Mouse (Mus musculus): ENCODE measurements around the gene Pparg. TPM values are rescaled to one million over a fixed set of nuclear protein-coding genes. Genes with fewer than 3 reads are reported as not detected.

Gene Pparg
- polyA plus RNA-seq, 1 experiment from 2014 or later: 6.4 TPM

GRCm38 (mm10) chr6:115471956-115472355 lies 111.2 kb downstream of the Pparg start:
- H3K9me3 ChIP-seq (ENCODE audit: low read length): no peaks in the 10 kb centered on the region
- H3K27ac ChIP-seq (ENCODE audit: low read length): no peak overlapping the region
- no peak for ATAC-seq (ENCODE audit: low FRiP score, low TSS enrichment)
- H3K4me1 ChIP-seq (ENCODE audit: insufficient read depth, low read length): 0 out of 2 replicates have a peak, but pooled peaks cover 3% of the 10 kb centered on the region
- H3K4me2 ChIP-seq (replicated peaks; ENCODE audit: low read depth, low read length): no peak overlapping the region
- H3K36me3 ChIP-seq (ENCODE audit: insufficient read depth, low read length): no peaks in the 10 kb centered on the region
- H3K9ac ChIP-seq (replicated peaks; ENCODE audit: low read length): no peak overlapping the region
- H3K27me3 ChIP-seq (ENCODE audit: insufficient read depth, low read length): no peaks in the 10 kb centered on the region
- no peak overlapping the region for H3K4me3 ChIP-seq (ENCODE audit: low read length)

- Histone ChIP-seq H3K36me3 (ENCODE audit: insufficient read depth, low read length) (no peaks in the 10 kb centered on the region), H3K4me1 (ENCODE audit: insufficient read depth, low read length) (peaks cover 27% of the 10 kb centered on the region), H3K27me3 (ENCODE audit: insufficient read depth, low read length) (no peaks in the 10 kb centered on the region), H3K9me3 (ENCODE audit: low read length) (no peaks in the 10 kb centered on the region), H3K9ac (replicated peaks; ENCODE audit: low read length) (no peak overlapping the region), H3K27ac (ENCODE audit: low read length) (peak overlapping the region; percentile 26; the same call in 1 of the 2 replicates), H3K4me2 (replicated peaks; ENCODE audit: low read depth, low read length) (no peak overlapping the region), H3K4me3 (ENCODE audit: low read length) (no peak overlapping the region)
- ATAC-seq (ENCODE audit: low FRiP score, low TSS enrichment): 0 out of 2 replicates have a peak, but pooled peaks have one; percentile 39
- WGBS: 46% methylated on average over 7 of the region's 7 CpGs
Measured at GRCm38 (mm10) chr6:115477081-115477695, 116.4 kb downstream of the Pparg start.

DNA sequence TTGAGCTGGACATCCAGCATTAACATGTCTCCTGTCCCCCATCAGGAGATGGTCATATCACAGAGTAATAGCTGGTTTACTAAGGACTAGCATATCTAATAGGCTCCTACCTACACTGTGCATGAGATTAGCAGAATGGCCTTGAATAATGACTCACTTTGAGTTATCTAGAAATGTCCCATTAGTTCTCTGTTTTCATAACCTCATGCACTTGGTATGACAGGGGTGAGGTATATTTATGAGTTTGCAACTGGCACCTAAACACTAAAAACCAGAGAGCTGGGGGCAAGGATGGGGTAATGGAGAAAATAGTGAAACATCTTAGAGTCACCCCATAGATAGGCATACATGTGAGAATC lies 119.2 kb downstream of the Pparg start:
- no peaks in the 10 kb centered on the region for H3K9me3 ChIP-seq (ENCODE audit: low read length)
- H3K27me3 ChIP-seq (ENCODE audit: insufficient read depth, low read length): no peaks in the 10 kb centered on the region
- H3K4me2 ChIP-seq (replicated peaks; ENCODE audit: low read depth, low read length): no peak overlapping the region
- H3K4me1 ChIP-seq (ENCODE audit: insufficient read depth, low read length): peaks cover 29% of the 10 kb centered on the region
- no peak for ATAC-seq (ENCODE audit: low FRiP score, low TSS enrichment)
- H3K36me3 ChIP-seq (ENCODE audit: insufficient read depth, low read length): no peaks in the 10 kb centered on the region
- peak overlapping the region; percentile 63; the same call in 1 of the 2 replicates for H3K27ac ChIP-seq (ENCODE audit: low read length)
- H3K9ac ChIP-seq (replicated peaks; ENCODE audit: low read length): no peak overlapping the region
- no peak overlapping the region for H3K4me3 ChIP-seq (ENCODE audit: low read length)

GRCm38 (mm10) chr6:115480322-115481017 lies 119.7 kb downstream of the Pparg start:
- Histone ChIP-seq H3K27me3 (ENCODE audit: insufficient read depth, low read length) (no peaks in the 10 kb centered on the region), H3K27ac (ENCODE audit: low read length) (peak overlapping the region; percentile 63; the same call in 1 of the 2 replicates), H3K4me1 (ENCODE audit: insufficient read depth, low read length) (peaks cover 29% of the 10 kb centered on the region), H3K9me3 (ENCODE audit: low read length) (no peaks in the 10 kb centered on the region), H3K4me3 (ENCODE audit: low read length) (no peak overlapping the region), H3K4me2 (replicated peaks; ENCODE audit: low read depth, low read length) (no peak overlapping the region), H3K9ac (replicated peaks; ENCODE audit: low read length) (no peak overlapping the region), H3K36me3 (ENCODE audit: insufficient read depth, low read length) (no peaks in the 10 kb centered on the region)
- ATAC-seq (ENCODE audit: low FRiP score, low TSS enrichment): peak; percentile 39; the same call in 1 of the 2 replicates
- 38% methylated on average over 5 of the region's 5 CpGs for WGBS

- Histone ChIP-seq H3K27me3 (ENCODE audit: insufficient read depth, low read length) (no peaks in the 10 kb centered on the region), H3K4me3 (ENCODE audit: low read length) (no peak overlapping the region), H3K9ac (replicated peaks; ENCODE audit: low read length) (no peak overlapping the region), H3K4me1 (ENCODE audit: insufficient read depth, low read length) (peaks cover 29% of the 10 kb centered on the region), H3K9me3 (ENCODE audit: low read length) (no peaks in the 10 kb centered on the region), H3K4me2 (replicated peaks; ENCODE audit: low read depth, low read length) (no peak overlapping the region), H3K27ac (ENCODE audit: low read length) (peak overlapping the region; percentile 63; the same call in 1 of the 2 replicates), H3K36me3 (ENCODE audit: insufficient read depth, low read length) (no peaks in the 10 kb centered on the region)
- ATAC-seq (ENCODE audit: low FRiP score, low TSS enrichment): 0 out of 2 replicates have a peak, but pooled peaks have one; percentile 35
- WGBS: 20% methylated on average over 1 of the region's 1 CpGs
Measured at GRCm38 (mm10) chr6:115481018-115481354, 120.2 kb downstream of the Pparg start.

DNA sequence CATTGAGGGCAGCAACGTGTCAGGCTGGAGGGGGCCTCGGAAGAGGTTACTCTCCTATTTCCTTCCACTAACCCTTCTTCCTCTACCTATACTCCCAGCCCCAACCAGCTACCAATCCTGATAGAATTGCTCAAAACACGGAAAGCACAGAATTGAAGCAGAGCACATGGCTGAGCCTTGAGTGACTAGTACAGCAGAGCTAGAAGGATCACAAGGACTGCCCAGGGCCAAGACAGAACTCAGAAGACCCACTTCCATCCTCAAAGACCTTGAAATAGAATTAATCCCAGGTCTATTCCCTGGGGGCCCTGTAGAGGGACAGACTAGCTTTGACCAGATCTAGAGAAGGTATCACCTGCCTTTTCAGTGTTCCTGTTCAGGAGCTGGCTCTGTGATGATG lies 120.9 kb downstream of the Pparg start:
- peaks cover 29% of the 10 kb centered on the region for H3K4me1 ChIP-seq (ENCODE audit: insufficient read depth, low read length)
- no peaks in the 10 kb centered on the region for H3K36me3 ChIP-seq (ENCODE audit: insufficient read depth, low read length)
- no peak overlapping the region for H3K4me3 ChIP-seq (ENCODE audit: low read length)
- no peak overlapping the region for H3K27ac ChIP-seq (ENCODE audit: low read length)
- no peak overlapping the region for H3K9ac ChIP-seq (replicated peaks; ENCODE audit: low read length)
- 66% methylated on average over 3 of the region's 3 CpGs for WGBS
- no peak overlapping the region for H3K4me2 ChIP-seq (replicated peaks; ENCODE audit: low read depth, low read length)
- H3K9me3 ChIP-seq (ENCODE audit: low read length): no peaks in the 10 kb centered on the region
- no peaks in the 10 kb centered on the region for H3K27me3 ChIP-seq (ENCODE audit: insufficient read depth, low read length)
- peak; percentile 12; the same call in 1 of the 2 replicates for ATAC-seq (ENCODE audit: low FRiP score, low TSS enrichment)

DNA sequence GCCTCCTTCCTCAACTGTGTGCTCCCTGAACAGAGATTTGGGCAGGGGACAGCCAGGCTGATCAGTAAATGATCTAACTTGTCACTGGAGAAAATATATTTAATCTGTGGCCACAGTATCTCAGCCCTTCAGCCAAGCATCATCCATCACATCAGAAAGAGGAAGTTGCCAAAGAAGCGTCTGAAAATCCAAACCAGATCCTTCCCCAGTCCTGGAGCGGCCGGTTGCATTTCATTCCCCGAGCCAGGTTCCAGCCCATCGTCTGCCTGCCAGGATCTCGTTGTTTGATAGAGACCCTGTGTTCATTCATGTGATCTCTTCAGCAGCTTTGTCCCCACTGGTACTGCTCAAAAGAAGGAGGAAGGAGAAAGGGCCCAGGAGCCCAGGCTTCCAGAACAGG lies 124.9 kb downstream of the Pparg start:
- Histone ChIP-seq H3K4me1 (ENCODE audit: insufficient read depth, low read length) (peaks cover 16% of the 10 kb centered on the region), H3K4me3 (ENCODE audit: low read length) (no peak overlapping the region), H3K27ac (ENCODE audit: low read length) (no peak overlapping the region), H3K36me3 (ENCODE audit: insufficient read depth, low read length) (no peaks in the 10 kb centered on the region), H3K27me3 (ENCODE audit: insufficient read depth, low read length) (no peaks in the 10 kb centered on the region), H3K9me3 (ENCODE audit: low read length) (no peaks in the 10 kb centered on the region), H3K9ac (replicated peaks; ENCODE audit: low read length) (no peak overlapping the region), H3K4me2 (replicated peaks; ENCODE audit: low read depth, low read length) (no peak overlapping the region)
- ATAC-seq (ENCODE audit: low FRiP score, low TSS enrichment): no peak
- WGBS: 44% methylated on average over 6 of the region's 6 CpGs

DNA sequence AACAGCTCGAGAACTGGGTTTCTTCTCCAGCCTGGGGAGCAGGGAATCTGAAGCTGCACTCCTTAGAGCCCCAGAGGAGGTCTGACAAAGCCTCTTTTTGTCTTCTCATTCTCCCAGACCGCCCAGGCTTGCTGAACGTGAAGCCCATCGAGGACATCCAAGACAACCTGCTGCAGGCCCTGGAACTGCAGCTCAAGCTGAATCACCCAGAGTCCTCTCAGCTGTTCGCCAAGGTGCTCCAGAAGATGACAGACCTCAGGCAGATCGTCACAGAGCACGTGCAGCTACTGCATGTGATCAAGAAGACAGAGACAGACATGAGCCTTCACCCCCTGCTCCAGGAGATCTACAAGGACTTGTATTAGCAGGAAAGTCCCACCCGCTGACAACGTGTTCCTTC lies 129.1 kb downstream of the Pparg start:
- Histone ChIP-seq H3K4me3 (ENCODE audit: low read length) (no peak overlapping the region), H3K9ac (replicated peaks; ENCODE audit: low read length) (no peak overlapping the region), H3K27me3 (ENCODE audit: insufficient read depth, low read length) (no peaks in the 10 kb centered on the region), H3K4me2 (replicated peaks; ENCODE audit: low read depth, low read length) (no peak overlapping the region), H3K36me3 (ENCODE audit: insufficient read depth, low read length) (no peaks in the 10 kb centered on the region), H3K9me3 (ENCODE audit: low read length) (no peaks in the 10 kb centered on the region), H3K27ac (ENCODE audit: low read length) (no peak overlapping the region), H3K4me1 (ENCODE audit: insufficient read depth, low read length) (no peaks in the 10 kb centered on the region)
- WGBS: 87% methylated on average over 9 of the region's 9 CpGs
- no peak for ATAC-seq (ENCODE audit: low FRiP score, low TSS enrichment)

- no peak overlapping the region for H3K4me3 ChIP-seq (ENCODE audit: low read length)
- H3K27me3 ChIP-seq (ENCODE audit: insufficient read depth, low read length): no peaks in the 10 kb centered on the region
- ATAC-seq (ENCODE audit: low FRiP score, low TSS enrichment): no peak
- no peak overlapping the region for H3K27ac ChIP-seq (ENCODE audit: low read length)
- H3K4me2 ChIP-seq (replicated peaks; ENCODE audit: low read depth, low read length): no peak overlapping the region
- H3K9me3 ChIP-seq (ENCODE audit: low read length): no peaks in the 10 kb centered on the region
- H3K36me3 ChIP-seq (ENCODE audit: insufficient read depth, low read length): no peaks in the 10 kb centered on the region
- H3K4me1 ChIP-seq (ENCODE audit: insufficient read depth, low read length): no peaks in the 10 kb centered on the region
- no peak overlapping the region for H3K9ac ChIP-seq (replicated peaks; ENCODE audit: low read length)
- WGBS: 61% methylated on average over 11 of the region's 11 CpGs
Measured at GRCm38 (mm10) chr6:115492952-115493613, 132.3 kb downstream of the Pparg start.

DNA sequence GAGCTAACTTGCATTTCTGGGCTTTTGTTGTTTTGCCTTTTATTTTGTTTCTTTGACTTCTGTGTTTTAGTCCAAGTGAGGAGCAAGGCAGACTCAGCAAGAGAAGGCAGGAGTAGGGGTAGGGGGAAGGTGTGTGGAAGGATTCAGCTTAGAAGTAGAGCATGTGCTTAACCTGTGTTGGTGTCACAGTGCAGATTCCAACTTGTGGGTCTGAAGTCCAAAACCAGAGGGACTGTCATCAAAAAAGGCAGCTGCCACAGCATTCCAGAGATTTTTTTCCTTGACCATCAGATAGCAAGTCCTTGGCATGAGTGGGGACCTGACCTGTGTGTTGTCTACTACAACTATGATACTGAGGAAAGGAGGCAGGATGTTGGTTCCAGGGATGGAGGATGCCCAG lies 133.1 kb downstream of the Pparg start:
- Histone ChIP-seq H3K27me3 (ENCODE audit: insufficient read depth, low read length) (no peaks in the 10 kb centered on the region), H3K9ac (replicated peaks; ENCODE audit: low read length) (no peak overlapping the region), H3K27ac (ENCODE audit: low read length) (no peak overlapping the region), H3K4me1 (ENCODE audit: insufficient read depth, low read length) (no peaks in the 10 kb centered on the region), H3K4me2 (replicated peaks; ENCODE audit: low read depth, low read length) (no peak overlapping the region), H3K9me3 (ENCODE audit: low read length) (no peaks in the 10 kb centered on the region), H3K4me3 (ENCODE audit: low read length) (no peak overlapping the region), H3K36me3 (ENCODE audit: insufficient read depth, low read length) (no peaks in the 10 kb centered on the region)
- no peak for ATAC-seq (ENCODE audit: low FRiP score, low TSS enrichment)
